In genomic region chr11:70982557-70983228, GRCm38 (mm10) we compare ENCODE assay signal across 8 mouse cellular contexts. TPM values are rescaled to one million over a fixed set of nuclear protein-coding genes. Genes with fewer than 3 reads are reported as not detected.
DNase-seq lines count a peak whose midpoint lies in the region; ATAC-seq and TF ChIP-seq lines count a peak whose summit lies in the region.

C1qbp (minus strand) TSS chr11:70983026.

- H3K4me2 ChIP-seq in forebrain, embryonic 12.5 days, result peak within 1 kb of the TSS; percentile 69
- H3K4me2 ChIP-seq in heart, embryonic 16.5 days (ENCODE audit: low read depth, low read length), result peak within 1 kb of the TSS; percentile 90
- peak within 1 kb of the TSS; percentile 98 for H3K4me2 ChIP-seq in liver, embryonic 14.5 days (ENCODE audit: low read depth)
- peak within 1 kb of the TSS; percentile 78 for H3K4me2 ChIP-seq in stomach, embryonic 15.5 days

- H3K9me3 ChIP-seq in E14TG2a.4 (ENCODE audit: low read length), result no peaks in the 10 kb centered on the region
- H3K9me3 ChIP-seq in forebrain, embryonic 12.5 days, result no peaks in the 10 kb centered on the region
- no peaks in the 10 kb centered on the region for H3K9me3 ChIP-seq in heart, embryonic 16.5 days (replicated peaks; ENCODE audit: control insufficient read depth, low read length)
- H3K9me3 ChIP-seq in liver, embryonic 14.5 days (ENCODE audit: control insufficient read depth, low read length), result no peaks in the 10 kb centered on the region
- H3K9me3 ChIP-seq in stomach, embryonic 15.5 days, result no peaks in the 10 kb centered on the region

- 0 out of 2 replicates have a peak within 1 kb of the TSS, but pooled peaks have one; percentile 56 for H3K27ac ChIP-seq in forebrain, embryonic 12.5 days
- H3K27ac ChIP-seq in heart, embryonic 16.5 days (ENCODE audit: low read length), result peak within 1 kb of the TSS; percentile 28
- H3K27ac ChIP-seq in liver, embryonic 14.5 days, result peak within 1 kb of the TSS; percentile 20
- H3K27ac ChIP-seq in stomach, embryonic 15.5 days, result peak within 1 kb of the TSS; percentile 59

- peaks cover 82% of the 10 kb centered on the region for H3K36me3 ChIP-seq in E14TG2a.4 (ENCODE audit: insufficient read depth, low read length)
- H3K36me3 ChIP-seq in forebrain, embryonic 12.5 days (replicated peaks), result peaks cover 68% of the 10 kb centered on the region
- peaks cover 42% of the 10 kb centered on the region for H3K36me3 ChIP-seq in heart, embryonic 16.5 days (ENCODE audit: control insufficient read depth, insufficient read depth)
- peaks cover 30% of the 10 kb centered on the region for H3K36me3 ChIP-seq in liver, embryonic 14.5 days (replicated peaks; ENCODE audit: control insufficient read depth, insufficient read depth, low read depth)
- peaks cover 46% of the 10 kb centered on the region for H3K36me3 ChIP-seq in stomach, embryonic 15.5 days

- peak within 1 kb of the TSS; percentile 97 for H3K4me3 ChIP-seq in E14TG2a.4 (replicated peaks; ENCODE audit: low read length)
- H3K4me3 ChIP-seq in forebrain, embryonic 12.5 days (replicated peaks), result peak within 1 kb of the TSS; percentile 100
- peak within 1 kb of the TSS; percentile 97 for H3K4me3 ChIP-seq in heart, embryonic 16.5 days (ENCODE audit: low read length)
- H3K4me3 ChIP-seq in liver, embryonic 14.5 days (ENCODE audit: insufficient read depth in 1 of 2, low read depth in 2 of 2, low read length in 2 of 2), result peak within 1 kb of the TSS; percentile 89 to 97
- H3K4me3 ChIP-seq in stomach, embryonic 15.5 days (replicated peaks), result peak within 1 kb of the TSS; percentile 100

- TF ChIP-seq CTCF in E14TG2a.4 (conservative IDR thresholded peaks at IDR 0.05; ENCODE audit: low read length), result peak; percentile 40
- TF ChIP-seq CTCF in liver, embryonic 14.5 days (IDR thresholded peaks at IDR 0.05; ENCODE audit: low read depth), result peak; percentile 97

- peak; percentile 86 for DNase-seq in c-Kit-positive CD71-positive TER-119-positive erythroid progenitor cells, embryonic 14.5 days (ENCODE audit: low spot score)
- DNase-seq in kidney, postnatal 36 days, result peak; percentile 95 to 98
- DNase-seq in liver, embryonic 14.5 days (ENCODE audit: low read depth in 3 of 3, low spot score in 3 of 3), result peak; percentile 79 to 84 (median 83)
- DNase-seq in neural tube, embryonic 10.5 days (ENCODE audit: extremely low spot score, low spot score), result peak; percentile 95

- peak within 1 kb of the TSS; percentile 93 for H3K9ac ChIP-seq in forebrain, embryonic 12.5 days
- peak within 1 kb of the TSS; percentile 87 for H3K9ac ChIP-seq in heart, embryonic 16.5 days (ENCODE audit: low read length)
- H3K9ac ChIP-seq in liver, embryonic 14.5 days (replicated peaks), result peak within 1 kb of the TSS; percentile 85
- H3K9ac ChIP-seq in stomach, embryonic 15.5 days, result peak within 1 kb of the TSS; percentile 89

- WGBS in forebrain, embryonic 12.5 days, result under 1% methylated on average over 64 of the region's 64 CpGs
- WGBS in heart, embryonic 16.5 days, result under 1% methylated on average over 60 of the region's 64 CpGs
- WGBS in liver, embryonic 14.5 days (ENCODE audit: insufficient replicate concordance), result 0% methylated on average over 63 of the region's 64 CpGs
- under 1% methylated on average over 62 of the region's 64 CpGs for WGBS in stomach, embryonic 15.5 days

- H3K4me1 ChIP-seq in E14TG2a.4 (replicated peaks; ENCODE audit: low read depth, low read length), result peaks cover 56% of the 10 kb centered on the region
- peaks cover 14% of the 10 kb centered on the region for H3K4me1 ChIP-seq in forebrain, embryonic 12.5 days
- peaks cover 11% of the 10 kb centered on the region for H3K4me1 ChIP-seq in heart, embryonic 16.5 days (ENCODE audit: control insufficient read depth, insufficient read depth, low read length)
- H3K4me1 ChIP-seq in liver, embryonic 14.5 days (replicated peaks; ENCODE audit: control insufficient read depth in 2 of 2, insufficient read depth in 2 of 2, low read length in 1 of 2), result peaks cover 6 to 9% of the 10 kb centered on the region in 2 experiments
- peaks cover 12% of the 10 kb centered on the region; the same call in 1 of the 2 replicates for H3K4me1 ChIP-seq in stomach, embryonic 15.5 days

- ATAC-seq in forebrain, embryonic 12.5 days (ENCODE audit: low FRiP score), result peak; percentile 95
- ATAC-seq in heart, embryonic 16.5 days (replicated peaks; ENCODE audit: extremely low read depth, insufficient read depth, low FRiP score), result peak; percentile 94
- ATAC-seq in liver, embryonic 14.5 days (ENCODE audit: insufficient read depth), result peak; percentile 93
- peak; percentile 95 for ATAC-seq in stomach, embryonic 15.5 days (ENCODE audit: insufficient read depth, low FRiP score, low read depth)

- TF ChIP-seq EP300 in liver, embryonic 14.5 days (IDR thresholded peaks at IDR 0.05; ENCODE audit: low read depth), result no peak

- H3K27me3 ChIP-seq in E14TG2a.4 (ENCODE audit: insufficient read depth, low read length), result no peaks in the 10 kb centered on the region
- H3K27me3 ChIP-seq in forebrain, embryonic 12.5 days, result no peaks in the 10 kb centered on the region
- H3K27me3 ChIP-seq in heart, embryonic 16.5 days (ENCODE audit: control insufficient read depth, insufficient read depth, low read length), result no peaks in the 10 kb centered on the region
- H3K27me3 ChIP-seq in liver, embryonic 14.5 days (ENCODE audit: control insufficient read depth, insufficient read depth, low read length), result no peaks in the 10 kb centered on the region
- H3K27me3 ChIP-seq in stomach, embryonic 15.5 days (replicated peaks), result no peaks in the 10 kb centered on the region

RNA-seq across cellular contexts. Expression of gene C1qbp, which starts in this region (rescaled TPM):
- polyA plus RNA-seq in forebrain, embryonic 12.5 days (2016; fragmentation: Nextera tagmentation; extraction: Ambion mirVana), result 249 and 252 TPM in 2 replicates
- 279 and 291 TPM in 2 replicates for polyA plus RNA-seq in heart, embryonic 16.5 days (2015; fragmentation: Nextera tagmentation; extraction: Ambion mirVana)
- 72.4 and 129 TPM in 2 replicates for polyA plus RNA-seq in liver, embryonic 14.5 days (2012; rRNA removed)
- 162 and 186 TPM in 2 replicates for polyA plus RNA-seq in liver, embryonic 14.5 days (2014; fragmentation: Nextera tagmentation; extraction: Ambion mirVana)
- polyA plus RNA-seq in stomach, embryonic 15.5 days (2015; fragmentation: Nextera tagmentation; extraction: Ambion mirVana), result 268 and 283 TPM in 2 replicates

Comparison
In these comparisons a context has a peak if more than half of its experiments do, and no peak if none do; other contexts are left out.
1. Peak in every context shown above with its lines: DNase-seq, ATAC-seq, H3K4me3 ChIP-seq and H3K27ac ChIP-seq.